Mouse (Mus musculus) liver, embryonic 14.5 days (tissue): ENCODE measurements around the gene Arhgap9.

ENCODE experiments used
- CTCF ChIP-seq: IDR thresholded peaks from 2 replicates; pipeline ENCODE4 v1.5.1; 2016; ENCODE audit warnings: antibody characterized with exemption, low read depth, control low read depth
- EP300 ChIP-seq: IDR thresholded peaks from 2 replicates; pipeline ENCODE4 v1.6.1; 2016; ENCODE audit warnings: antibody characterized with exemption, low read depth

GRCm38 (mm10) chr10:127323131-127323855 is 1.5 kb downstream of the Arhgap9 start:
- TF ChIP-seq CTCF (no peak), EP300 (no peak)
